Mouse (Mus musculus) lung, adult 2 months (tissue): Measurements from ENCODE around the gene Nelfb.

Experiments used
- CTCF ChIP-seq: fragments of 200-500 bp; IDR thresholded peaks from 2 replicates; pipeline ENCODE4 v1.5.1; 2011; ENCODE audit warnings: mild to moderate bottlenecking, low read length, control low read depth; ENCODE audit not compliant: insufficient read depth
- POLR2A ChIP-seq: fragments of 200-500 bp; IDR thresholded peaks from 2 replicates; pipeline ENCODE4 v1.6.1; 2011; ENCODE audit warnings: low read depth, mild to moderate bottlenecking, control low read depth, low read length, borderline replicate concordance; ENCODE audit errors: extremely low read depth

DNA sequence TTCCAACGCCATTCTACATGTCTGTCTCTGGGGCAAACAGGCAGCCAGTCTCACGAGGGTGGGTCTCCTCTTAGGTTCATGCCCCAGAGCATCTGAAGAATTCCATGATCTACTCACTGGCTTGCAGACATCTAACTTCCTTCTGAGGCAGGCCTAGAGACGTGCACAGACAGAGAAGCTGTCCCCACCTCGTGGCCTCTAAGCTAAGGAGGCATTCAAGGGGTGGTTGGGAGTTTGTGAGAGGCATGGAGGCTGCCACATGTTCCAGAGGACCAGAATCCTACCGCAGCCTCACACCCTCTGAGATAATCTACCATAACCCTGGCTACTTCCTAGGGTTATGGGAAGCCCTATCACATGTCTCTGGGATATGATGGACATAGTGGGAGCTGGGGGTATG lies 17.3 kb downstream of the Nelfb start:
- TF ChIP-seq CTCF, result no peak
- TF ChIP-seq POLR2A, result no peak
